Mouse (Mus musculus): ENCODE measurements around the gene Inf2. TPM values are rescaled to one million over a fixed set of nuclear protein-coding genes. Genes with fewer than 3 reads are reported as not detected.

The Inf2 gene
- polyA plus RNA-seq, 1 experiment: 28.3 TPM

GRCm38 (mm10) chr12:112616668-112617067, 28.1 kb downstream of the Inf2 start:
- H3K36me3 ChIP-seq (ENCODE audit: control insufficient read depth, insufficient read depth, low read length, poor library complexity, severe bottlenecking): no peaks in the 10 kb centered on the region
- no peak overlapping the region for H3K27ac ChIP-seq (ENCODE audit: insufficient read depth, low read length)
- H3K4me1 ChIP-seq (ENCODE audit: control insufficient read depth, insufficient read depth, low read length): no peaks in the 10 kb centered on the region
- H3K27me3 ChIP-seq (ENCODE audit: control insufficient read depth, insufficient read depth, low read length, poor library complexity, severe bottlenecking): no peaks in the 10 kb centered on the region
- no peak overlapping the region for H3K4me3 ChIP-seq (ENCODE audit: low read depth, low read length)
- TF ChIP-seq EP300 (IDR thresholded peaks at IDR 0.05; ENCODE audit: insufficient read depth, low read depth, low read length) (no peak), POLR2A (IDR thresholded peaks at IDR 0.05; ENCODE audit: insufficient read depth, low read length) (no peak), CTCF (IDR thresholded peaks at IDR 0.05; ENCODE audit: low read depth, low read length) (no peak)
- H3K9me3 ChIP-seq (replicated peaks; ENCODE audit: control insufficient read depth, insufficient read depth, low read length, poor library complexity, severe bottlenecking): no peaks in the 10 kb centered on the region
- H3K9ac ChIP-seq (ENCODE audit: low read depth, poor library complexity, severe bottlenecking): no peak overlapping the region

- no peaks in the 10 kb centered on the region for H3K9me3 ChIP-seq (replicated peaks; ENCODE audit: control insufficient read depth, insufficient read depth, low read length, poor library complexity, severe bottlenecking)
- H3K36me3 ChIP-seq (ENCODE audit: control insufficient read depth, insufficient read depth, low read length, poor library complexity, severe bottlenecking): no peaks in the 10 kb centered on the region
- no peaks in the 10 kb centered on the region for H3K4me1 ChIP-seq (ENCODE audit: control insufficient read depth, insufficient read depth, low read length)
- H3K27me3 ChIP-seq (ENCODE audit: control insufficient read depth, insufficient read depth, low read length, poor library complexity, severe bottlenecking): no peaks in the 10 kb centered on the region
- TF ChIP-seq EP300 (IDR thresholded peaks at IDR 0.05; ENCODE audit: insufficient read depth, low read depth, low read length): no peak
- no peak for TF ChIP-seq CTCF (IDR thresholded peaks at IDR 0.05; ENCODE audit: low read depth, low read length)
- TF ChIP-seq POLR2A (IDR thresholded peaks at IDR 0.05; ENCODE audit: insufficient read depth, low read length): no peak
- no peak overlapping the region for H3K9ac ChIP-seq (ENCODE audit: low read depth, poor library complexity, severe bottlenecking)
- no peak overlapping the region for H3K4me3 ChIP-seq (ENCODE audit: low read depth, low read length)
- H3K27ac ChIP-seq (ENCODE audit: insufficient read depth, low read length): no peak overlapping the region
Observed at GRCm38 (mm10) chr12:112617184-112617583, 28.6 kb downstream of the Inf2 start.

GRCm38 (mm10) chr12:112617898-112618380, 29.4 kb downstream of the Inf2 start:
- no peaks in the 10 kb centered on the region for H3K27me3 ChIP-seq (ENCODE audit: control insufficient read depth, insufficient read depth, low read length, poor library complexity, severe bottlenecking)
- H3K4me1 ChIP-seq (ENCODE audit: control insufficient read depth, insufficient read depth, low read length): no peaks in the 10 kb centered on the region
- no peak overlapping the region for H3K9ac ChIP-seq (ENCODE audit: low read depth, poor library complexity, severe bottlenecking)
- no peaks in the 10 kb centered on the region for H3K9me3 ChIP-seq (replicated peaks; ENCODE audit: control insufficient read depth, insufficient read depth, low read length, poor library complexity, severe bottlenecking)
- H3K4me3 ChIP-seq (ENCODE audit: low read depth, low read length): no peak overlapping the region
- no peak overlapping the region for H3K27ac ChIP-seq (ENCODE audit: insufficient read depth, low read length)
- H3K36me3 ChIP-seq (ENCODE audit: control insufficient read depth, insufficient read depth, low read length, poor library complexity, severe bottlenecking): no peaks in the 10 kb centered on the region
- peak; percentile 49; the same call in 1 of the 2 replicates for TF ChIP-seq EP300 (IDR thresholded peaks at IDR 0.05; ENCODE audit: insufficient read depth, low read depth, low read length)
- peak; percentile 90 for TF ChIP-seq CTCF (IDR thresholded peaks at IDR 0.05; ENCODE audit: low read depth, low read length)
- no peak for TF ChIP-seq POLR2A (IDR thresholded peaks at IDR 0.05; ENCODE audit: insufficient read depth, low read length)

- Histone ChIP-seq H3K4me3 (ENCODE audit: low read depth, low read length) (peak overlapping the region; percentile 80), H3K9ac (ENCODE audit: low read depth, poor library complexity, severe bottlenecking) (peak overlapping the region; percentile 46), H3K4me1 (ENCODE audit: control insufficient read depth, insufficient read depth, low read length) (no peaks in the 10 kb centered on the region), H3K36me3 (ENCODE audit: control insufficient read depth, insufficient read depth, low read length, poor library complexity, severe bottlenecking) (no peaks in the 10 kb centered on the region), H3K27me3 (ENCODE audit: control insufficient read depth, insufficient read depth, low read length, poor library complexity, severe bottlenecking) (no peaks in the 10 kb centered on the region), H3K27ac (ENCODE audit: insufficient read depth, low read length) (no peak overlapping the region), H3K9me3 (replicated peaks; ENCODE audit: control insufficient read depth, insufficient read depth, low read length, poor library complexity, severe bottlenecking) (no peaks in the 10 kb centered on the region)
- TF ChIP-seq EP300 (IDR thresholded peaks at IDR 0.05; ENCODE audit: insufficient read depth, low read depth, low read length): no peak
- no peak for TF ChIP-seq POLR2A (IDR thresholded peaks at IDR 0.05; ENCODE audit: insufficient read depth, low read length)
- TF ChIP-seq CTCF (IDR thresholded peaks at IDR 0.05; ENCODE audit: low read depth, low read length): no peak
Observed at GRCm38 (mm10) chr12:112618981-112619685, 30.5 kb downstream of the Inf2 start.

GRCm38 (mm10) chr12:112619686-112620353, 31.2 kb downstream of the Inf2 start, which contains the start of gene Adssl1:
Gene Adssl1, plus strand, starts transcription at chr12:112620045.
- Histone ChIP-seq H3K9me3 (replicated peaks; ENCODE audit: control insufficient read depth, insufficient read depth, low read length, poor library complexity, severe bottlenecking) (no peaks in the 10 kb centered on the region), H3K9ac (ENCODE audit: low read depth, poor library complexity, severe bottlenecking) (peak within 1 kb of the TSS; percentile 46), H3K36me3 (ENCODE audit: control insufficient read depth, insufficient read depth, low read length, poor library complexity, severe bottlenecking) (no peaks in the 10 kb centered on the region), H3K27ac (ENCODE audit: insufficient read depth, low read length) (no peak within 1 kb of the TSS), H3K4me3 (ENCODE audit: low read depth, low read length) (peak within 1 kb of the TSS; percentile 80), H3K27me3 (ENCODE audit: control insufficient read depth, insufficient read depth, low read length, poor library complexity, severe bottlenecking) (no peaks in the 10 kb centered on the region), H3K4me1 (ENCODE audit: control insufficient read depth, insufficient read depth, low read length) (no peaks in the 10 kb centered on the region)
- TF ChIP-seq POLR2A (IDR thresholded peaks at IDR 0.05; ENCODE audit: insufficient read depth, low read length) (no peak), EP300 (IDR thresholded peaks at IDR 0.05; ENCODE audit: insufficient read depth, low read depth, low read length) (no peak), CTCF (IDR thresholded peaks at IDR 0.05; ENCODE audit: low read depth, low read length) (no peak)
